Mouse (Mus musculus): ENCODE measurements around the gene Ube3b. TPM values are rescaled to one million over a fixed set of nuclear protein-coding genes. Genes with fewer than 3 reads are reported as not detected.
A peak's percentile ranks its signal among the peaks of the same experiment; 100 is the strongest.

The Ube3b gene
- polyA plus RNA-seq, 1 experiment from 2014 or later, result 55.2 TPM

DNA sequence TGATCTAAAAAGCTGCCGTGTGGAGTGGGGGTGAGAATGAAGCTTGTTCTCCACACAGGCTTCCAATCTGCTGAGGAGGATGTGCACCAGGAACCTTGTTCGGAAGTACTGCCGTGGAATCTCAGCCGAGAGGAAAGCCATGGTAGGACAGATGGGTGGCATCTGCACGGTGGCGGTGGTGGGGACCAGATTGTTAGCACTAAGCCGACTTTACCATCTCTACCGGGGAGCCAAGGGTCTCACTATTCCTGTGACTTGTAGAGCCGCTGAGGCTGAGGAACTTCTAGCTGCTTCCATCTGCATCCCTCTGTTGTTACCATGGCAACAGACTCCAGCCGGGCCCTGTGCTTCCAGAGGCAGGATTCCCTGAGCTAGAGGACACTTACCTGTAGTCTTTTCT is 21.6 kb upstream of the Ube3b start:
- H3K4me2 ChIP-seq (replicated peaks; ENCODE audit: low read depth, low read length), result no peak overlapping the region
- no peaks in the 10 kb centered on the region for H3K9me3 ChIP-seq (ENCODE audit: control insufficient read depth, low read length)
- H3K4me3 ChIP-seq (ENCODE audit: low read length), result no peak overlapping the region
- no peak overlapping the region for H3K27ac ChIP-seq (ENCODE audit: low read depth, low read length)
- no peak overlapping the region for H3K9ac ChIP-seq (ENCODE audit: low read depth, low read length)
- no peaks in the 10 kb centered on the region for H3K27me3 ChIP-seq (ENCODE audit: control insufficient read depth, insufficient read depth, low read length)
- peaks cover 6% of the 10 kb centered on the region for H3K4me1 ChIP-seq (ENCODE audit: control insufficient read depth, insufficient read depth, low read length)
- H3K36me3 ChIP-seq (ENCODE audit: control insufficient read depth, insufficient read depth, low read length), result peaks cover 34% of the 10 kb centered on the region
- WGBS, result 79% methylated on average over 10 of the region's 10 CpGs
- ATAC-seq (ENCODE audit: low FRiP score, low TSS enrichment), result no peak

DNA sequence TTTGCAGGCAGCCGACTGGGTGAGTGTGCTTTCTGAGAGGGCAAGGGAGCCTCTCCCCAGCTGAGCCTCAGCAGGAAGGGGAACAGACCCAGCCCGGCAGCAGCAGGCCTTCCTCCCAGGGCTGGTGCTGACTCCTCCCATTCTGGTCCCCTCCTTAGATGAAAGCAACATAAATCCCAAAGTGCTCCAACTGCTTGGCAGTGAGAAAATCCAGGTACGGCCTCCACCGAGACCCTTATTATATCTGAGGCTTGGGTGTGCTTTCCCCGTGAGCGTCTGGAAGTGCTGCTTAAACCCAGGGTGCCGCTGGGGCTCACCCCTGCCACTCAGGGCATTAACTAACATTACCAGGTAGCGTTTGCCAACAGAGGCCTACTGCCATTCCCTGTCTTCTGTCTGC is 20.8 kb upstream of the Ube3b start:
- 63% methylated on average over 8 of the region's 8 CpGs for WGBS
- H3K27me3 ChIP-seq (ENCODE audit: control insufficient read depth, insufficient read depth, low read length), result no peaks in the 10 kb centered on the region
- no peak overlapping the region for H3K27ac ChIP-seq (ENCODE audit: low read depth, low read length)
- no peak overlapping the region for H3K4me2 ChIP-seq (replicated peaks; ENCODE audit: low read depth, low read length)
- no peak overlapping the region for H3K4me3 ChIP-seq (ENCODE audit: low read length)
- no peak for ATAC-seq (ENCODE audit: low FRiP score, low TSS enrichment)
- H3K9me3 ChIP-seq (ENCODE audit: control insufficient read depth, low read length), result no peaks in the 10 kb centered on the region
- H3K9ac ChIP-seq (ENCODE audit: low read depth, low read length), result no peak overlapping the region
- peaks cover 6% of the 10 kb centered on the region for H3K4me1 ChIP-seq (ENCODE audit: control insufficient read depth, insufficient read depth, low read length)
- peaks cover 41% of the 10 kb centered on the region for H3K36me3 ChIP-seq (ENCODE audit: control insufficient read depth, insufficient read depth, low read length)

DNA sequence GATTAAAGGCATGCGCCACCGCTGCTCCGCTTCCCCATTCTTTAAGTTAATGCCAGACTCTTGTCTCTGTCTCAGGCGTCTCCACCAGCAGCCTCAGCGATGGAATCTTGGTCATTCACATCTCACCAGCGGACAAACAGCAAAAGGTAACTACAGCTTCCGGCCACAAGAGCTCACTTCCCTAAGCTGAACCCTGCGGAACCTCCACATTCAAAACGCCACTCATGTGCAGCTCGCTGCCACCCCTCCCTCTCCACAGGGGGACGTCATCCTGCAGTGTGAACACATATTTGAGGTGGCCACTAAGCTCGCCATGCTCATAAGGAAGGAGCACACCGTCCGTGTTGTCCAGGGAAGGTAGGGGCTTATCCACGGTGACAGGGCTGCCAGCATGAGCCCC is 19.4 kb upstream of the Ube3b start:
- H3K4me2 ChIP-seq (replicated peaks; ENCODE audit: low read depth, low read length), result no peak overlapping the region
- no peak for ATAC-seq (ENCODE audit: low FRiP score, low TSS enrichment)
- 87% methylated on average over 15 of the region's 15 CpGs for WGBS

DNA sequence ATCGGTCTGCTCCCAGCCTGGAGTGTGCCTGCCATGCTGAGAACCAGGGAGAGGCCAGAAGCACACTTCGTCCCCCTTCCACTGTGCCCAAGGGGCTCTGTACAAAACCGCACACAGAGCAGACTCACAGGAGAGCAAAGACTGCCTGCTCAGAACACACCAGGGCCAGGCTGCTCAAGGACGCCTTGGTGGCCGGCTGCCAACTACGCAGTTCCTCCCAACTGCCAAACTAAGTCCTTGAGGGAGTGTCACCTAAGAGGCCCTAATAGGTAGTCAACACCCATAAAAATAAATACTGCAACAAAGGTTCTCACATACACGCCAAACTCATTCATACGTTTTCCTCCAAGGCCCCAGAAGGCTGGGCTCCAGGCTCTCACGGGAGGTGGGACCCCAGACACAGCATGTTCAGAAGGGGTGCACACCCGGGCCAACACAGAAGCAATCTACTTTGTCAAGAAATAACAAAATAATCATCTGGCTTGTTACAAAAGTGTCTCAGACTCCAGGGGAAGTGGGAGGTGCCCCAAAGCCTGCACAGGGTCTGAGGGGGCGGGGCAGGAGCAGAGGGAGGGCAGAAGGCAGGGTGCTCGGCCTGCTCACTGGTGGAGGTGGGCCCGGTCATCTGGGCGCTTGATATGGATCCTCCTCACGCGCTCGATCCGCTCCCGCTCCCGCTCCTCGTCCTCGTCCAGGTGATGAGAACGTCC is 15.2 kb upstream of the Ube3b start:
- Histone ChIP-seq H3K4me2 (replicated peaks; ENCODE audit: low read depth, low read length) (no peak overlapping the region), H3K4me3 (ENCODE audit: low read length) (no peak overlapping the region), H3K27ac (ENCODE audit: low read depth, low read length) (no peak overlapping the region; the same call in 1 of the 2 replicates), H3K9me3 (ENCODE audit: control insufficient read depth, low read length) (no peaks in the 10 kb centered on the region), H3K4me1 (ENCODE audit: control insufficient read depth, insufficient read depth, low read length) (peaks cover 12% of the 10 kb centered on the region; the same call in 1 of the 2 replicates), H3K27me3 (ENCODE audit: control insufficient read depth, insufficient read depth, low read length) (no peaks in the 10 kb centered on the region), H3K36me3 (ENCODE audit: control insufficient read depth, insufficient read depth, low read length) (peaks cover 90% of the 10 kb centered on the region), H3K9ac (ENCODE audit: low read depth, low read length) (no peak overlapping the region)
- no peak for ATAC-seq (ENCODE audit: low FRiP score, low TSS enrichment)
- WGBS, result 85% methylated on average over 23 of the region's 23 CpGs

More for the DNA sequence above, 19.4 kb upstream of the Ube3b start:
- no peak overlapping the region for H3K9ac ChIP-seq (ENCODE audit: low read depth, low read length)
- H3K4me3 ChIP-seq (ENCODE audit: low read length), result no peak overlapping the region
- H3K9me3 ChIP-seq (ENCODE audit: control insufficient read depth, low read length), result no peaks in the 10 kb centered on the region
- peaks cover 55% of the 10 kb centered on the region for H3K36me3 ChIP-seq (ENCODE audit: control insufficient read depth, insufficient read depth, low read length)
- peaks cover 6% of the 10 kb centered on the region for H3K4me1 ChIP-seq (ENCODE audit: control insufficient read depth, insufficient read depth, low read length)
- no peak overlapping the region for H3K27ac ChIP-seq (ENCODE audit: low read depth, low read length)
- no peaks in the 10 kb centered on the region for H3K27me3 ChIP-seq (ENCODE audit: control insufficient read depth, insufficient read depth, low read length)

DNA sequence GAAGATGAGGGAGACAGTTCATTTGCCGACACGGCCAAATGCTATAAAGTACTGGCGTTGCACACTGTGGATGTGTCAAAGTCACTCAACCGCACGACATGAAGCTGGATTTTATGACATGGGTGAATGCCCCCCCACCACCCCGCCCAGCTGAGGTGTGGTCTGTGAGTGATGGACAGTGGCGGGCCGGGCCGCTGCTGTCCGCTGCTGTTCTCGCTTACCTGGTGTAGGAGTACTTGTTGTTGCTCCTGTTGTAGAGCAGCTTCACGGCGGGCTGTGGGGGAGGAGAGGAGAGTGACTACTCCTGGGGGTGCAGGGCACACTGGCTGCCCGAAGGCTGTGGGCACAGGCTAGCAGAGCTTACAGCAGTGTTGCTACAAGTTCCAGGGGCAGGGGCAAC is 12.3 kb upstream of the Ube3b start:
- no peak overlapping the region for H3K4me2 ChIP-seq (replicated peaks; ENCODE audit: low read depth, low read length)
- H3K4me3 ChIP-seq (ENCODE audit: low read length), result no peak overlapping the region
- 46% methylated on average over 14 of the region's 14 CpGs for WGBS
- no peak for ATAC-seq (ENCODE audit: low FRiP score, low TSS enrichment)
- peaks cover 40% of the 10 kb centered on the region for H3K4me1 ChIP-seq (ENCODE audit: control insufficient read depth, insufficient read depth, low read length)
- H3K27ac ChIP-seq (ENCODE audit: low read depth, low read length), result no peak overlapping the region
- peaks cover 87% of the 10 kb centered on the region for H3K36me3 ChIP-seq (ENCODE audit: control insufficient read depth, insufficient read depth, low read length)
- no peaks in the 10 kb centered on the region for H3K27me3 ChIP-seq (ENCODE audit: control insufficient read depth, insufficient read depth, low read length)
- H3K9me3 ChIP-seq (ENCODE audit: control insufficient read depth, low read length), result no peaks in the 10 kb centered on the region
- no peak overlapping the region for H3K9ac ChIP-seq (ENCODE audit: low read depth, low read length)

DNA sequence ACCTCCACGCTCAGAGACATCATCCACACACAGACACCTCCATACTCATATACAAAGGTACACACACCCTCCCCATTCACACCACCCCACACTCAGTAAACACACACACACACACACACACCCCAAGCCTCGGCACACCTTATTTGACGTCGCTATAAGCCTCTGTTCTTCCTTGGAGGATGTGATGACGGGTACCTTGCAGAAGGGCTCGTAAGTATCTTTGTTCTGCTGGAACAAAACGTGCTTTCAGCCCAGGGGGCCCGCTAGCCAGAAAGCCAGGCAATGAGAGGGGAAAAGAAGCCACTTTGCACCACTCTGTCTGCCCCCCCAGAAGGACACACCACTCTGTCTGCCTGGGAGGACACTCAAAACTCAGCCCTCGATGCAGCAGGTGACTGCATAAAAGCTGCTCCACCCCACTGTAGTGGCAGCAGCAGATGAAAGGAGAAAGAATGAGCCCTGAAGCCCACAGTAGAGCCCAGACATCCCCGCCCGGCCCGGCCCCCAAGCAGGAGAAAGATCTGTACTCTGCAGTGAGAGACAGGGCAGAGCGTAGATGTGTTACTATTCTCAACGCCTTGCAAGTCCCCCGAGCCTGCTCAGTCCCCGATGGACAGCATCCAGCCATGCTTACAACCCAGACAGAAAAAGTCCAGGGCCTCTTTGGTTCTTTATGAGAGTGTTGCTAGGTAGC is 11.5 kb upstream of the Ube3b start:
- Histone ChIP-seq H3K4me3 (ENCODE audit: low read length) (no peak overlapping the region), H3K27me3 (ENCODE audit: control insufficient read depth, insufficient read depth, low read length) (no peaks in the 10 kb centered on the region), H3K9me3 (ENCODE audit: control insufficient read depth, low read length) (no peaks in the 10 kb centered on the region), H3K4me2 (replicated peaks; ENCODE audit: low read depth, low read length) (no peak overlapping the region), H3K4me1 (ENCODE audit: control insufficient read depth, insufficient read depth, low read length) (peaks cover 44% of the 10 kb centered on the region), H3K36me3 (ENCODE audit: control insufficient read depth, insufficient read depth, low read length) (peaks cover 87% of the 10 kb centered on the region), H3K27ac (ENCODE audit: low read depth, low read length) (peak overlapping the region; percentile 87; the same call in 1 of the 2 replicates), H3K9ac (ENCODE audit: low read depth, low read length) (no peak overlapping the region)
- 91% methylated on average over 16 of the region's 16 CpGs for WGBS
- ATAC-seq (ENCODE audit: low FRiP score, low TSS enrichment), result no peak

DNA sequence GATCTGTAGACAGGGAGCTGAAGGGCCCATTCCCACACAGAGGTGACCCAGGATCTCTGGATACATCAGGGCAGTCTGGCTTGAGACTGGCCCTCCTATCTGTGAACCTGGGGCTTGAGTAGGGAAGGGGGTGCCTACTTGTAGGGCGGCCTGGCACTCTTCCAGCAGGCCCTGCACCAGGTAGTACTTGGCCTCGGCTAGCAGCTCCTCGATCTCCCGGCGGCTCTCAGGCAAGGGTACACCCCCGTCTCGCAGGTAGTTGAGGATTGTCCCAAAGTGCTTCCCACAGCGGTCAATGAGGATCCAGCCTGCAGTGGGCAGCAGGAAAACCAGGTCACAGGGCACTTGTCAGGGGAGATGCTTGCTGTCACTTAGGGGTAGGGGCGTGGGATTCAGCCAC is 10.5 kb upstream of the Ube3b start:
- Histone ChIP-seq H3K9me3 (ENCODE audit: control insufficient read depth, low read length) (no peaks in the 10 kb centered on the region), H3K27ac (ENCODE audit: low read depth, low read length) (peak overlapping the region; percentile 87; the same call in 1 of the 2 replicates), H3K36me3 (ENCODE audit: control insufficient read depth, insufficient read depth, low read length) (peaks cover 87% of the 10 kb centered on the region), H3K4me1 (ENCODE audit: control insufficient read depth, insufficient read depth, low read length) (peaks cover 44% of the 10 kb centered on the region), H3K9ac (ENCODE audit: low read depth, low read length) (no peak overlapping the region), H3K4me3 (ENCODE audit: low read length) (no peak overlapping the region), H3K4me2 (replicated peaks; ENCODE audit: low read depth, low read length) (no peak overlapping the region), H3K27me3 (ENCODE audit: control insufficient read depth, insufficient read depth, low read length) (no peaks in the 10 kb centered on the region)
- ATAC-seq (ENCODE audit: low FRiP score, low TSS enrichment), result 0 out of 2 replicates have a peak, but pooled peaks have one; percentile 1
- WGBS, result 86% methylated on average over 9 of the region's 9 CpGs

DNA sequence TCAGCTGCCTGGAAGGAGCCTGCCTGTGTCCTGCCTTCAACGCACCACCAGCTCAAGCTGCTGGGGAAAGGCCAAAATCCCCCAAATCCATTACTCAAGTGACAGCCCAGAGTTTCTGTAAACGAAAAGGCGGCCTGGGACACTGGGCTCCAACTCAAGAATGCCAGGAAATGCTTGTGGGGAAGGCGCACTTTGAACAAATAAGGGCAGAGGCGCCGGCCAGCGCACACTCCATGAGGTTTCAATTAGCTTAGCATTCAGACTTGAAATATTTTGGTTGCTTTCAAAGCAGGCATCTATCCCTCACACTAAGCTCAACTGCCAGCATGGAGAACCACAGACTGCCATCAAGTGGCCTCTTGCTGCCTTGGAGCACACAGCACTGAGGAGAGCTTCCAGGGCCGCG is 10.0 kb upstream of the Ube3b start:
- Histone ChIP-seq H3K4me2 (replicated peaks; ENCODE audit: low read depth, low read length) (no peak overlapping the region), H3K4me1 (ENCODE audit: control insufficient read depth, insufficient read depth, low read length) (peaks cover 44% of the 10 kb centered on the region), H3K9ac (ENCODE audit: low read depth, low read length) (peak overlapping the region; percentile 4; the same call in 1 of the 2 replicates), H3K36me3 (ENCODE audit: control insufficient read depth, insufficient read depth, low read length) (peaks cover 83% of the 10 kb centered on the region), H3K9me3 (ENCODE audit: control insufficient read depth, low read length) (no peaks in the 10 kb centered on the region), H3K4me3 (ENCODE audit: low read length) (no peak overlapping the region), H3K27me3 (ENCODE audit: control insufficient read depth, insufficient read depth, low read length) (no peaks in the 10 kb centered on the region), H3K27ac (ENCODE audit: low read depth, low read length) (peak overlapping the region; percentile 87)
- peak; percentile 30; the same call in 1 of the 2 replicates for ATAC-seq (ENCODE audit: low FRiP score, low TSS enrichment)
- 58% methylated on average over 9 of the region's 9 CpGs for WGBS

DNA sequence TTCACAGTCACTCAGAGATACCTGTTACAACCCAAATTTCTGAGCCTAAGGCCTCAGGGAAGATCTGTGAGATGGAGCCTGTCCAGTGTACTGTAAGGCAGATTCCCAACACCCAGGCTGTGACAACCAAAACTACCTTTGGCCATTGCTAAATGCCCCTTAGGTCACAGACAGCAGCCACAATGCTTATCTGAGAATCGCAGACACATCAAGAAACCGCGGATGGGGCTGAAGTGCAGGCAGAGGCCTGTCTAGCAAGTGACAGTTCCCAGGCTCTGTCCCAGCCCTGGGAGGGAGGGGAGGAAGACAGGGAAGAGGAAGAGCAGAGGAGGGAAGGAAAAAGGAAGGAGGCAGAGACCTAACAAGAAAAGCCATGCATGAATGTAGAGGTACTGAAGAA is 9.1 kb upstream of the Ube3b start:
- Histone ChIP-seq H3K36me3 (ENCODE audit: control insufficient read depth, insufficient read depth, low read length) (peaks cover 74% of the 10 kb centered on the region), H3K9me3 (ENCODE audit: control insufficient read depth, low read length) (no peaks in the 10 kb centered on the region), H3K4me1 (ENCODE audit: control insufficient read depth, insufficient read depth, low read length) (peaks cover 48% of the 10 kb centered on the region), H3K4me2 (replicated peaks; ENCODE audit: low read depth, low read length) (no peak overlapping the region), H3K4me3 (ENCODE audit: low read length) (no peak overlapping the region), H3K27ac (ENCODE audit: low read depth, low read length) (peak overlapping the region; percentile 87; the same call in 1 of the 2 replicates), H3K27me3 (ENCODE audit: control insufficient read depth, insufficient read depth, low read length) (no peaks in the 10 kb centered on the region), H3K9ac (ENCODE audit: low read depth, low read length) (no peak overlapping the region)
- WGBS, result 64% methylated on average over 3 of the region's 3 CpGs
- no peak for ATAC-seq (ENCODE audit: low FRiP score, low TSS enrichment)

Measured in kidney, embryonic 14.5 days (tissue).